Mouse (Mus musculus) erythroblast, embryonic 14.5 days (primary cell): ENCODE data around the gene Rbfox1. TPM values are rescaled to one million over a fixed set of nuclear protein-coding genes. Genes with fewer than 3 reads are reported as not detected.

Experiments used
- H3K27me3 ChIP-seq: 2 replicates; pipeline ENCODE4 v1.6.1; 2012; ENCODE audit warnings: inconsistent platforms; ENCODE audit not compliant: control insufficient read depth
- H3K36me3 ChIP-seq: 2 replicates; pipeline ENCODE4 v1.6.1; 2012; ENCODE audit warnings: mild to moderate bottlenecking, inconsistent platforms; ENCODE audit not compliant: control insufficient read depth
- H3K4me1 ChIP-seq: 2 replicates; pipeline ENCODE4 v1.6.1; 2012; ENCODE audit warnings: inconsistent platforms; ENCODE audit not compliant: control insufficient read depth
- H3K4me3 ChIP-seq: replicated peaks from 2 replicates; pipeline ENCODE3; 2012; ENCODE audit warnings: moderate library complexity, mild to moderate bottlenecking, inconsistent platforms
- H3K9me3 ChIP-seq: 2 replicates; pipeline ENCODE4 v1.6.1; 2012; ENCODE audit warnings: low read length, inconsistent platforms, mixed read lengths; ENCODE audit not compliant: control insufficient read depth
- GATA1 ChIP-seq: IDR thresholded peaks from 2 replicates; pipeline ENCODE4 v1.6.1; 2012; ENCODE audit warnings: low read length, inconsistent platforms, mixed read lengths
- TAL1 ChIP-seq: IDR thresholded peaks from 3 replicates; pipeline ENCODE4 v1.6.1; 2012; ENCODE audit warnings: low read length, inconsistent platforms, mixed read lengths
- polyA plus RNA-seq: library from polyadenylated mRNA; stranded (reverse); fragments of >175 nt; gene quantifications from 2 replicates; pipeline ENCODE4 v1.2.3, GENCODE M21; 2012

Rbfox1 gene
- polyA plus RNA-seq = not detected in 2 replicates

DNA sequence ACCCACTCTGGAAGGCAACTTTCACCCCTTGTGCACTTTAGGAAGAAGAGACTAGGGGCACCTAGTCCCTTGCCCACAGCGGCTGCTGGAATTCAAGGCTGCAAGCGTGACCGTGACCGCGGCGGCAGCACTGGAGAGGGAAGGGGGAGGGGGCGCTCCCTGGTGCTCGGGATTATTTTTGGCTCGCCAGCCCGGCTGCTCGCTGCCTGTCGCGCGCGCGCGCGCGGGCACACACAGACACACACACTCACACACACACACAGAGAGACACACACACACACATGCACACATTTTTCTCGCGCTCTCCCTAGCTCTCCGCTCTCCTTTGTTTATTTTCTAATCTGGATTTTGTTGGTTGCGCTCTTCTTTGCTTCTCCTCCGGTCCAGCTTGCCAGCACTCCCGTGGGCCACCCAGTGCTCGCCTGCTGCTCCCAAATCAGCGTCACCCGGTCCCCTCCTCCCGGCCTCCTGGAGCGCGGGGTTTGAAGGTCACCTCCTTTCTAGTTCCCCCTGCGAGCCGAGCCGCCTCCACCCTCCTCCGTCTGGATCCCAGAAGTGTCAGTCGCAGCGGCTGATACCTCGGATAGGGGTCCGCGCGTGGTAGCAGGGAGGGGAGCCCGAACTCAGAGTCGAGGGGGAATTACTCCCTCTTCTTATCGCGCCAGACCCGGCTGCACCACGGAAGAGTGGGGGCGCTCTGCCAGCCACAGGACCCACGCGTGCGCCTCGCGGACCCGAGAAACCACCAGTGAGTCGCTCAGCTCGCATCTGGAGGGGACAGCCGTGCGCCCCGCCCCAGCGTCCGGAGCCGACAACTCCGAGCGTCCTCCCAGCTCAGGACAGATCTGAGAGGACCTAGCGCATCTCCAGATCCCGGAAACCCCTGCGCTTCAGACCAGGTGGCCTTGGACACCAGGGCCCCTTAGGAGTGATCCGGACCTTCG is at the start of gene Rbfox1:
Rbfox1 (plus strand) TSS at position 610 of the 944 bp plus-strand sequence.
- no peak within 1 kb of the TSS for H3K4me3 ChIP-seq
- no peaks in the 10 kb centered on the region for H3K9me3 ChIP-seq
- H3K36me3 ChIP-seq = no peaks in the 10 kb centered on the region
- no peak for TF ChIP-seq TAL1
- no peak for TF ChIP-seq GATA1
- H3K27me3 ChIP-seq = peaks cover 11% of the 10 kb centered on the region; the same call in 1 of the 2 replicates
- H3K4me1 ChIP-seq = no peaks in the 10 kb centered on the region

GRCm38 (mm10) chr16:5836744-5837143 is 48.4 kb upstream of the Rbfox1 start:
- TF ChIP-seq GATA1 (no peak), TAL1 (no peak)
- Histone ChIP-seq H3K4me3 (no peak overlapping the region), H3K9me3 (no peaks in the 10 kb centered on the region), H3K4me1 (no peaks in the 10 kb centered on the region), H3K36me3 (no peaks in the 10 kb centered on the region), H3K27me3 (no peaks in the 10 kb centered on the region)

- Histone ChIP-seq H3K9me3 (no peaks in the 10 kb centered on the region), H3K27me3 (no peaks in the 10 kb centered on the region), H3K36me3 (no peaks in the 10 kb centered on the region), H3K4me1 (no peaks in the 10 kb centered on the region), H3K4me3 (no peak overlapping the region)
- no peak for TF ChIP-seq TAL1
- no peak for TF ChIP-seq GATA1
Measured at GRCm38 (mm10) chr16:5841167-5841566, 44.0 kb upstream of the Rbfox1 start.

DNA sequence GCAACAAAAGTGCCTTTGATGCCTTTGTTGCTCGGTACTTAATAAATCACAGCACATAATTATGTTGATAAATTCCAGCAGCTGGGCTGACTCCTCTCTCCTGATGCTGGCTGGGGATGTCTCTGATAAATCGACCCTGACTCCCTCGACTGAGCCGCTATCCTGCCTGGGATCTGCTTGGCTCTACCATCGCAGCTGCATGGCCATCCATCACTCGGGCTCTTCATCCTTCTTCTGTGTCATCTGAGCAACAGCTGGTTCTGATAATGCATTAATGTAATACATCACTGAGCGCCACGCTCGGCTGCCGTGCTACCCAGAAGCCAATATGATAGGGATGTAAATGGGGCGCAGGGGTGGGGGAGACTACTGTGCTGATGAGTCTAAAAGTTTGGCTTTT is 39.5 kb upstream of the Rbfox1 start:
- no peak for TF ChIP-seq TAL1
- TF ChIP-seq GATA1 = no peak
- H3K4me1 ChIP-seq = no peaks in the 10 kb centered on the region
- no peaks in the 10 kb centered on the region for H3K9me3 ChIP-seq
- no peaks in the 10 kb centered on the region for H3K27me3 ChIP-seq
- H3K4me3 ChIP-seq = no peak overlapping the region
- H3K36me3 ChIP-seq = no peaks in the 10 kb centered on the region

- Histone ChIP-seq H3K4me1 (no peaks in the 10 kb centered on the region), H3K36me3 (no peaks in the 10 kb centered on the region)
- no peak for TF ChIP-seq TAL1
- TF ChIP-seq GATA1 = no peak
Measured at GRCm38 (mm10) chr16:5853055-5853454, 32.1 kb upstream of the Rbfox1 start.

GRCm38 (mm10) chr16:5864350-5864749 is 20.8 kb upstream of the Rbfox1 start:
- H3K27me3 ChIP-seq = no peaks in the 10 kb centered on the region
- no peak overlapping the region for H3K4me3 ChIP-seq
- no peaks in the 10 kb centered on the region for H3K4me1 ChIP-seq
- peaks cover 10% of the 10 kb centered on the region; the same call in 1 of the 2 replicates for H3K9me3 ChIP-seq
- no peak for TF ChIP-seq TAL1
- no peak for TF ChIP-seq GATA1
- no peaks in the 10 kb centered on the region for H3K36me3 ChIP-seq

More at GRCm38 (mm10) chr16:5853055-5853454, 32.1 kb upstream of the Rbfox1 start:
- no peak overlapping the region for H3K4me3 ChIP-seq
- no peaks in the 10 kb centered on the region for H3K9me3 ChIP-seq
- no peaks in the 10 kb centered on the region for H3K27me3 ChIP-seq

DNA sequence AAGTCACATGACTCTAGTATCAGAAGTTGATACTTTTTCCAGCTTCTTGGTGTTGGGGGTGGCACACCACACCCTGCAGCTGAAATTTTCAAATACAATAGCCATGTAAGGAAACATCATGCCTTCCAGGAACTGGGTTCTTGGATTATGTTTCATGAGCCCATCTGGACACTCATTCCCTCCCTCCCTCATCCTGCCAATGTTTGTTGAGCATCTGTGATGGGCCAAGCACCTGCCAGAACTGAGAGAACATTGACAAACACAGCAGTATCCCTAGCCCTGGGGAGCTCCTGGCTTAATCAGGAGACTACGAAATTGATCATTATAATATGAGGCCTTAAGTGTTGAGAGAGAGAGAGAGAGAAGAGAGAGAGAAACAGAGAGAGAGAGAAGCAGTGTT is 18.2 kb upstream of the Rbfox1 start:
- peaks cover 10% of the 10 kb centered on the region; the same call in 1 of the 2 replicates for H3K9me3 ChIP-seq
- no peak overlapping the region for H3K4me3 ChIP-seq
- TF ChIP-seq GATA1 (no peak), TAL1 (no peak)
- H3K27me3 ChIP-seq = no peaks in the 10 kb centered on the region
- H3K36me3 ChIP-seq = no peaks in the 10 kb centered on the region
- no peaks in the 10 kb centered on the region for H3K4me1 ChIP-seq

DNA sequence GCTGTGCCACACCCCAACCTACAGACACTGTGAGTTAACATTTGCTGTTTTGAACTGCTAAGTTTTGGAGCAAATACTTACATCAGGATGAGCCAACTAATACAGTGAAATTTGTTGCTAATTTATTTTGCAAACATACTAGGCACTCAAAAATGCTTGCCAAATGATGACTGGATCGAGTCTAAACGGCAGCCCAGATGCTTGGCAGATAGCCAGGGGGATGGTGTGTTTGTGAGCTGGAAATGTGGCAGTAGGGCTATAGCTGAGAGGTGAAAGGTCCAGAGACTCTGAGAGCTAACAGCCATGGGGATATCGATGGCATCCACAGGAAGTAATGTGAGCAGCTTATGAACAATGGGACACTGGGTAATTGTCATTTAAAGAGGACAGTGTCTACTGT is 14.8 kb upstream of the Rbfox1 start:
- Histone ChIP-seq H3K36me3 (no peaks in the 10 kb centered on the region), H3K9me3 (no peaks in the 10 kb centered on the region), H3K27me3 (no peaks in the 10 kb centered on the region), H3K4me3 (no peak overlapping the region), H3K4me1 (no peaks in the 10 kb centered on the region)
- TF ChIP-seq TAL1 = no peak
- no peak for TF ChIP-seq GATA1

GRCm38 (mm10) chr16:5881820-5882219 is 3.3 kb upstream of the Rbfox1 start:
- Histone ChIP-seq H3K27me3 (peaks cover 11% of the 10 kb centered on the region; the same call in 1 of the 2 replicates), H3K36me3 (no peaks in the 10 kb centered on the region), H3K4me1 (no peaks in the 10 kb centered on the region), H3K4me3 (no peak overlapping the region), H3K9me3 (no peaks in the 10 kb centered on the region)
- TF ChIP-seq TAL1 = no peak
- no peak for TF ChIP-seq GATA1

DNA sequence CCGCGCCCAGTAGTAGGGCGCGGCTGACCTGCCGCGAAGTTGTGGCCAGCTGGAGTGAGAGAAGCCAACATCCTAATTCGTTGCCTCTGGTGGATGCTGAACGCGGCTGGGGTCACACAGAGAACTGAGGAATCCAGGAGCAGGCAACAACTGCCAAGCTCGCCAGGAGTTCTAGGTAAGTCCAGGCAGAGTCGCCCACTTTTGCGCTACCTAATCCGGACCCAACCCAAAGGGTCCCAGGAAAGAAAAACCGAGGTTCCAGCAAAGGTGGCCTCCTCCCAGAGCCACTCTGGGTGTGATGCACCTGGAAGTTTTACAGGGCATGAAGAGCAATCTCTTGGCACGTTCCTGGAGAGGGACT is 515 bp downstream of the Rbfox1 start:
- Histone ChIP-seq H3K36me3 (no peaks in the 10 kb centered on the region), H3K4me3 (no peak overlapping the region), H3K9me3 (no peaks in the 10 kb centered on the region), H3K27me3 (peaks cover 11% of the 10 kb centered on the region; the same call in 1 of the 2 replicates), H3K4me1 (no peaks in the 10 kb centered on the region)
- TF ChIP-seq GATA1 (no peak), TAL1 (no peak)
